Mouse (Mus musculus) liver, embryonic 14.5 days (tissue): ENCODE results near the gene Tmem221.

Experiments used
- CTCF ChIP-seq: IDR thresholded peaks from 2 replicates; pipeline ENCODE4 v1.5.1; 2016; ENCODE audit warnings: antibody characterized with exemption, low read depth, control low read depth
- EP300 ChIP-seq: IDR thresholded peaks from 2 replicates; pipeline ENCODE4 v1.6.1; 2016; ENCODE audit warnings: antibody characterized with exemption, low read depth

- TF ChIP-seq CTCF = no peak
- no peak for TF ChIP-seq EP300
Observed at GRCm38 (mm10) chr8:71570291-71570954, 11.8 kb upstream of the Tmem221 start.
